Mouse (Mus musculus): ENCODE results near the gene Zdhhc19. TPM values are rescaled to one million over a fixed set of nuclear protein-coding genes. Genes with fewer than 3 reads are reported as not detected.

The Zdhhc19 gene
- polyA plus RNA-seq, 1 experiment: not detected

- Histone ChIP-seq H3K4me1 (replicated peaks; ENCODE audit: control insufficient read depth, insufficient read depth, low read length) (peaks cover 74% of the 10 kb centered on the region), H3K27me3 (ENCODE audit: control insufficient read depth, insufficient read depth, low read length) (no peaks in the 10 kb centered on the region), H3K27ac (ENCODE audit: control insufficient read depth, insufficient read depth, low read length) (peak overlapping the region; percentile 85), H3K36me3 (ENCODE audit: control insufficient read depth, insufficient read depth, low read length) (no peaks in the 10 kb centered on the region), H3K4me3 (ENCODE audit: control insufficient read depth, insufficient read depth, low read length) (no peak overlapping the region)
- 23% methylated on average over 15 of the region's 15 CpGs for WGBS
- peak; percentile 34 for DNase-seq
- TF ChIP-seq POLR2A (IDR thresholded peaks at IDR 0.05; ENCODE audit: control insufficient read depth, extremely low read depth, insufficient read depth, low read length, poor library complexity) (no peak), CTCF (IDR thresholded peaks at IDR 0.05; ENCODE audit: borderline replicate concordance, control insufficient read depth, extremely low read depth, insufficient read depth, low read length, poor library complexity) (no peak)
Measured at GRCm38 (mm10) chr16:32519656-32520371, 23.7 kb downstream of the Zdhhc19 start.

- Histone ChIP-seq H3K4me3 (ENCODE audit: control insufficient read depth, insufficient read depth, low read length) (no peak overlapping the region), H3K27me3 (ENCODE audit: control insufficient read depth, insufficient read depth, low read length) (no peaks in the 10 kb centered on the region), H3K36me3 (ENCODE audit: control insufficient read depth, insufficient read depth, low read length) (no peaks in the 10 kb centered on the region), H3K4me1 (replicated peaks; ENCODE audit: control insufficient read depth, insufficient read depth, low read length) (peaks cover 70% of the 10 kb centered on the region), H3K27ac (ENCODE audit: control insufficient read depth, insufficient read depth, low read length) (peak overlapping the region; percentile 85)
- TF ChIP-seq POLR2A (IDR thresholded peaks at IDR 0.05; ENCODE audit: control insufficient read depth, extremely low read depth, insufficient read depth, low read length, poor library complexity): no peak
- no peak for TF ChIP-seq CTCF (IDR thresholded peaks at IDR 0.05; ENCODE audit: borderline replicate concordance, control insufficient read depth, extremely low read depth, insufficient read depth, low read length, poor library complexity)
- DNase-seq: peak; percentile 62
- 3% methylated on average over 9 of the region's 9 CpGs for WGBS
Measured at GRCm38 (mm10) chr16:32520372-32520748, 24.3 kb downstream of the Zdhhc19 start.

GRCm38 (mm10) chr16:32522578-32523194 lies 26.6 kb downstream of the Zdhhc19 start:
- H3K36me3 ChIP-seq (ENCODE audit: control insufficient read depth, insufficient read depth, low read length): no peaks in the 10 kb centered on the region
- no peak for TF ChIP-seq POLR2A (IDR thresholded peaks at IDR 0.05; ENCODE audit: control insufficient read depth, extremely low read depth, insufficient read depth, low read length, poor library complexity)
- TF ChIP-seq CTCF (IDR thresholded peaks at IDR 0.05; ENCODE audit: borderline replicate concordance, control insufficient read depth, extremely low read depth, insufficient read depth, low read length, poor library complexity): no peak
- H3K27ac ChIP-seq (ENCODE audit: control insufficient read depth, insufficient read depth, low read length): peak overlapping the region; percentile 70; the same call in 1 of the 2 replicates
- DNase-seq: no peak
- no peak overlapping the region for H3K4me3 ChIP-seq (ENCODE audit: control insufficient read depth, insufficient read depth, low read length)
- H3K4me1 ChIP-seq (replicated peaks; ENCODE audit: control insufficient read depth, insufficient read depth, low read length): peaks cover 57% of the 10 kb centered on the region
- no peaks in the 10 kb centered on the region for H3K27me3 ChIP-seq (ENCODE audit: control insufficient read depth, insufficient read depth, low read length)
- 31% methylated on average over 6 of the region's 6 CpGs for WGBS

- TF ChIP-seq CTCF (IDR thresholded peaks at IDR 0.05; ENCODE audit: borderline replicate concordance, control insufficient read depth, extremely low read depth, insufficient read depth, low read length, poor library complexity): no peak
- no peak for TF ChIP-seq POLR2A (IDR thresholded peaks at IDR 0.05; ENCODE audit: control insufficient read depth, extremely low read depth, insufficient read depth, low read length, poor library complexity)
- 59% methylated on average over 8 of the region's 8 CpGs for WGBS
- Histone ChIP-seq H3K27ac (ENCODE audit: control insufficient read depth, insufficient read depth, low read length) (no peak overlapping the region), H3K4me3 (ENCODE audit: control insufficient read depth, insufficient read depth, low read length) (no peak overlapping the region), H3K36me3 (ENCODE audit: control insufficient read depth, insufficient read depth, low read length) (no peaks in the 10 kb centered on the region), H3K27me3 (ENCODE audit: control insufficient read depth, insufficient read depth, low read length) (no peaks in the 10 kb centered on the region), H3K4me1 (replicated peaks; ENCODE audit: control insufficient read depth, insufficient read depth, low read length) (peaks cover 51% of the 10 kb centered on the region)
- DNase-seq: no peak
Measured at GRCm38 (mm10) chr16:32523462-32524243, 27.6 kb downstream of the Zdhhc19 start.

GRCm38 (mm10) chr16:32524244-32524615 lies 28.2 kb downstream of the Zdhhc19 start:
- Histone ChIP-seq H3K4me1 (replicated peaks; ENCODE audit: control insufficient read depth, insufficient read depth, low read length) (peaks cover 48% of the 10 kb centered on the region), H3K4me3 (ENCODE audit: control insufficient read depth, insufficient read depth, low read length) (no peak overlapping the region), H3K36me3 (ENCODE audit: control insufficient read depth, insufficient read depth, low read length) (no peaks in the 10 kb centered on the region), H3K27ac (ENCODE audit: control insufficient read depth, insufficient read depth, low read length) (no peak overlapping the region), H3K27me3 (ENCODE audit: control insufficient read depth, insufficient read depth, low read length) (no peaks in the 10 kb centered on the region)
- TF ChIP-seq POLR2A (IDR thresholded peaks at IDR 0.05; ENCODE audit: control insufficient read depth, extremely low read depth, insufficient read depth, low read length, poor library complexity): no peak
- TF ChIP-seq CTCF (IDR thresholded peaks at IDR 0.05; ENCODE audit: borderline replicate concordance, control insufficient read depth, extremely low read depth, insufficient read depth, low read length, poor library complexity): no peak
- 65% methylated on average over 5 of the region's 5 CpGs for WGBS
- DNase-seq: no peak

- H3K36me3 ChIP-seq (ENCODE audit: control insufficient read depth, insufficient read depth, low read length): no peaks in the 10 kb centered on the region
- H3K27ac ChIP-seq (ENCODE audit: control insufficient read depth, insufficient read depth, low read length): no peak overlapping the region
- 44% methylated on average over 7 of the region's 7 CpGs for WGBS
- no peak for TF ChIP-seq POLR2A (IDR thresholded peaks at IDR 0.05; ENCODE audit: control insufficient read depth, extremely low read depth, insufficient read depth, low read length, poor library complexity)
- no peak for TF ChIP-seq CTCF (IDR thresholded peaks at IDR 0.05; ENCODE audit: borderline replicate concordance, control insufficient read depth, extremely low read depth, insufficient read depth, low read length, poor library complexity)
- no peak overlapping the region for H3K4me3 ChIP-seq (ENCODE audit: control insufficient read depth, insufficient read depth, low read length)
- no peaks in the 10 kb centered on the region for H3K27me3 ChIP-seq (ENCODE audit: control insufficient read depth, insufficient read depth, low read length)
- DNase-seq: no peak
- peaks cover 32% of the 10 kb centered on the region for H3K4me1 ChIP-seq (replicated peaks; ENCODE audit: control insufficient read depth, insufficient read depth, low read length)
Measured at GRCm38 (mm10) chr16:32526906-32527305, 30.8 kb downstream of the Zdhhc19 start.

All from thymus, adult 2 months (tissue).